Mouse (Mus musculus): ENCODE results near the gene Gna11.

- TF ChIP-seq POLR2A (IDR thresholded peaks at IDR 0.05; ENCODE audit: low read depth, low read length) (no peak), CTCF (conservative IDR thresholded peaks at IDR 0.05; ENCODE audit: insufficient read depth, insufficient read length, low read depth, low read length) (no peak)
Observed at GRCm38 (mm10) chr10:81517227-81517626, 27.8 kb downstream of the Gna11 start.
